Mouse (Mus musculus): ENCODE data around the gene Gm9918. TPM values are rescaled to one million over a fixed set of nuclear protein-coding genes. Genes with fewer than 3 reads are reported as not detected.

The Gm9918 gene
- polyA plus RNA-seq, 1 experiment from 2014 or later = not detected

Other genes starting within 250 kb of the Gm9918 start
- gene Krt18, start 242.4 kb upstream of the Gm9918 start, polyA plus RNA-seq (2016; fragmentation: Nextera tagmentation; extraction: Ambion mirVana) = 72.7 and 77.6 TPM in 2 replicates
- gene Eif4b, start 196.8 kb upstream of the Gm9918 start, polyA plus RNA-seq (2016; fragmentation: Nextera tagmentation; extraction: Ambion mirVana) = 91.7 and 91.8 TPM in 2 replicates
- 6.4 and 9.2 TPM in 2 replicates for gene Tns2, start 170.2 kb upstream of the Gm9918 start, polyA plus RNA-seq (2016; fragmentation: Nextera tagmentation; extraction: Ambion mirVana)
- gene Spryd3, start 134.3 kb upstream of the Gm9918 start, polyA plus RNA-seq (2016; fragmentation: Nextera tagmentation; extraction: Ambion mirVana) = 14.9 and 15.0 TPM in 2 replicates
- gene Igfbp6, start 126.2 kb upstream of the Gm9918 start, polyA plus RNA-seq (2016; fragmentation: Nextera tagmentation; extraction: Ambion mirVana) = 0.72 and 1.1 TPM in 2 replicates
- 28.3 and 29.8 TPM in 2 replicates for gene Soat2, start 120.0 kb upstream of the Gm9918 start, polyA plus RNA-seq (2016; fragmentation: Nextera tagmentation; extraction: Ambion mirVana)
- 31.2 and 32.0 TPM in 2 replicates for gene Zfp740, start 67.3 kb upstream of the Gm9918 start, polyA plus RNA-seq (2016; fragmentation: Nextera tagmentation; extraction: Ambion mirVana)
- gene Csad, start 65.8 kb upstream of the Gm9918 start, polyA plus RNA-seq (2016; fragmentation: Nextera tagmentation; extraction: Ambion mirVana) = 21.9 and 26.6 TPM in 2 replicates
- gene Itgb7, start 38.6 kb upstream of the Gm9918 start, polyA plus RNA-seq (2016; fragmentation: Nextera tagmentation; extraction: Ambion mirVana) = 6.4 and 8.9 TPM in 2 replicates
- 4.4 and 4.9 TPM in 2 replicates for gene Rarg, start 13.0 kb upstream of the Gm9918 start, polyA plus RNA-seq (2016; fragmentation: Nextera tagmentation; extraction: Ambion mirVana)
- 40.8 and 41.6 TPM in 2 replicates for gene Mfsd5, start 8.9 kb downstream of the Gm9918 start, polyA plus RNA-seq (2016; fragmentation: Nextera tagmentation; extraction: Ambion mirVana)
- 38.6 and 39.4 TPM in 2 replicates for gene Espl1, start 25.7 kb downstream of the Gm9918 start, polyA plus RNA-seq (2016; fragmentation: Nextera tagmentation; extraction: Ambion mirVana)
- gene Pfdn5, start 55.6 kb downstream of the Gm9918 start, polyA plus RNA-seq (2016; fragmentation: Nextera tagmentation; extraction: Ambion mirVana) = 150 and 168 TPM in 2 replicates
- 62.0 and 66.8 TPM in 2 replicates for gene Myg1, start 61.1 kb downstream of the Gm9918 start, polyA plus RNA-seq (2016; fragmentation: Nextera tagmentation; extraction: Ambion mirVana)
- 69.7 and 74.7 TPM in 2 replicates for gene Aaas, start 80.2 kb downstream of the Gm9918 start, polyA plus RNA-seq (2016; fragmentation: Nextera tagmentation; extraction: Ambion mirVana)
- 0.37 and 0.63 TPM in 2 replicates for gene Sp7, start 96.6 kb downstream of the Gm9918 start, polyA plus RNA-seq (2016; fragmentation: Nextera tagmentation; extraction: Ambion mirVana)
- 5.1 and 5.6 TPM in 2 replicates for gene Sp1, start 135.6 kb downstream of the Gm9918 start, polyA plus RNA-seq (2016; fragmentation: Nextera tagmentation; extraction: Ambion mirVana)
- gene Amhr2, start 174.8 kb downstream of the Gm9918 start, polyA plus RNA-seq (2016; fragmentation: Nextera tagmentation; extraction: Ambion mirVana) = 0.12 and 0.31 TPM in 2 replicates
- gene Prr13, start 188.5 kb downstream of the Gm9918 start, polyA plus RNA-seq (2016; fragmentation: Nextera tagmentation; extraction: Ambion mirVana) = 119 and 126 TPM in 2 replicates
- gene Pcbp2, start 200.0 kb downstream of the Gm9918 start, polyA plus RNA-seq (2016; fragmentation: Nextera tagmentation; extraction: Ambion mirVana) = 101 and 104 TPM in 2 replicates
- gene Gm10337, start 233.2 kb downstream of the Gm9918 start, polyA plus RNA-seq (2016; fragmentation: Nextera tagmentation; extraction: Ambion mirVana) = not detected in 2 replicates
- gene Map3k12, start 246.5 kb downstream of the Gm9918 start, polyA plus RNA-seq (2016; fragmentation: Nextera tagmentation; extraction: Ambion mirVana) = 4.2 and 4.5 TPM in 2 replicates
- 63.5 and 66.7 TPM in 2 replicates for gene Tarbp2, start 247.6 kb downstream of the Gm9918 start, polyA plus RNA-seq (2016; fragmentation: Nextera tagmentation; extraction: Ambion mirVana)